Mouse (Mus musculus): ENCODE measurements around the gene Tbx4. TPM values are rescaled to one million over a fixed set of nuclear protein-coding genes. Genes with fewer than 3 reads are reported as not detected.

The Tbx4 gene
- 0.32 and 0.78 TPM in 2 replicates for polyA plus RNA-seq (2012; rRNA removed)

DNA sequence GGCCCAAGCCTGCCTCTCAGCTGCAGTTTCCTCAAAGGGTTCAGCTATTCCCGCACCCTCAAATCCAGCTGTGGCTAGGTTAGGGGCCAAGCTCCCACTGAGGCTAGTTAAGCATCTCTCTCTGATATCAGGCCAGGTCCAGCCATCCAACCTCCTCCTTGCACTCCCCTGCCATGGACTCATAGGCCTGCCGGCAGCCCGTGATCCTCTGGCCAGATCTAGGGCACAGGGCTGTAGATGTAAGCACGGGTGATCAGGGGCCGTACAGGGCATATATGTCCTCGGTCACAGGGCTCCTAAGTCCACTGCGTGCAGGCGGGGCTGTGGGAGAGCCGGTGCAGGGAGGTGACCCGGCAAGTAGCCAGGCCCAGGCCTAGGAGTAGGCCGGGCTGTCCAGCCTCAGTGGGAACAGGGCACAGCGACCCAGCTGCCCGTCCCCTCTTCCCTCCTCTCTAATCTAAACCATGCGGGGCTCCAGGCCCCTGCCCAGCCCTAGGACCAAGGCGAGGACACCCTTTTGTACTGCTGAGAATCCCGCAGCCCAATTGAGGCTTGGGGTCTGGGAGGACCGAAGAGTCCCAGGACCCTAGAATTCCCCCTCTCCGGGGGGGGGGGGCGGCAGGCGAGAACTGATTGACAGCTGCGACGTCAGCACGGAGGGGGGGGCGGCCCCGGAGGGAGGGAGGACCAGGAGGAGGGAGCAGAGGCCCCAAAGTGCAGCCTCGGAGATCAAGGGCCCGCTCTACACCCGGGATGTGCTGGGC lies at the start of gene Tbx4:
Gene Tbx4, plus strand, starts transcription at position 758 of the 764 bp plus-strand sequence.

DNA sequence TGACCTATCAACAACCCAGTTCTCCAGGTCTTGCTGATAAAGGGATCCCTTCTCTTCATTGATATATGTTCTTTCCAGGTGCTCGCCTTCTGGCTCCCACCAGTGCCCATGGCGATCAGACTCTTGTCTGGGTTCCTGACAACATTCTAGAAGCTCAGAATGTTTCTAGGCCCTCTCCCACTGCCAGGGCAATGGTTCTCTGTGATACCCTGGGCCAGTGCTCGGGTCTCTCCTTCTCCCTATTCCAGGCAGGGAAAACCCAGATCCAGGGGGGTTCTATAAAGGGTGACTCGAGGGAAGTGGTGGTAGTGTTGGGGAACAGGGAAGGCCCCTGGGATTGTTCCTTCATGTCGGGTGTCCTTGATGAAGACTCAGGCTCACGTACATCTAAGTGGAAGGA lies 36.0 kb upstream of the Tbx4 start, which contains the start of gene Gm11444:
Gene Gm11444, minus strand, starts transcription at position 101 of the 400 bp plus-strand sequence.

Other genes starting within 250 kb of the Tbx4 start
- gene Tbx2, start 53.9 kb upstream of the Tbx4 start, polyA plus RNA-seq (2012; rRNA removed) = 6.3 and 12.8 TPM in 2 replicates
- not detected in 2 replicates for gene Gm11444, start 36.1 kb upstream of the Tbx4 start, polyA plus RNA-seq (2012; rRNA removed)

Measured in central nervous system, embryonic 14 days (tissue).